Mouse (Mus musculus) embryonic facial prominence, embryonic 12.5 days (tissue): Measurements from ENCODE around the gene Rarres1. TPM values are rescaled to one million over a fixed set of nuclear protein-coding genes. Genes with fewer than 3 reads are reported as not detected.
A peak's percentile ranks its signal among the peaks of the same experiment; 100 is the strongest.

Experiments
- ATAC-seq: fragments of 200-750 bp; cut with Nextera tagmentation; 2 replicates; pipeline ENCODE4 v1.8.0; 2017; ENCODE audit not compliant: insufficient number of reproducible peaks, insufficient read depth, low FRiP score, low TSS enrichment
- H3K27ac ChIP-seq: fragments of 300-500 bp; sonication (generic); 2 replicates; pipeline ENCODE4 v1.5.1; 2016; ENCODE audit warnings: mild to moderate bottlenecking
- H3K27me3 ChIP-seq: fragments of 300-500 bp; sonication (generic); 2 replicates; pipeline ENCODE4 v1.6.1; 2016; ENCODE audit warnings: mild to moderate bottlenecking, moderate library complexity
- H3K36me3 ChIP-seq: fragments of 300-500 bp; sonication (generic); 2 replicates; pipeline ENCODE4 v1.6.1; 2016; ENCODE audit warnings: mild to moderate bottlenecking
- H3K4me1 ChIP-seq: fragments of 300-500 bp; sonication (generic); 2 replicates; pipeline ENCODE4 v1.6.1; 2016
- H3K4me2 ChIP-seq: fragments of 300-500 bp; sonication (generic); replicated peaks from 2 replicates; pipeline ENCODE4 v1.6.1; 2016; ENCODE audit warnings: mild to moderate bottlenecking, moderate library complexity
- H3K4me3 ChIP-seq: fragments of 300-500 bp; sonication (generic); 2 replicates; pipeline ENCODE4 v1.5.1; 2016; ENCODE audit warnings: mild to moderate bottlenecking
- H3K9ac ChIP-seq: fragments of 300-500 bp; sonication (generic); 2 replicates; pipeline ENCODE4 v1.6.1; 2016; ENCODE audit warnings: mild to moderate bottlenecking, moderate library complexity
- H3K9me3 ChIP-seq: fragments of 300-500 bp; sonication (generic); 2 replicates; pipeline ENCODE4 v1.6.1; 2016; ENCODE audit warnings: mild to moderate bottlenecking, moderate library complexity
- WGBS: fragments of 180-500 bp; shearing (Covaris S2); methylation state at CpG from one replicate; pipeline ENCODE4 v1.1.7; 2016; 5-methylcytosine and 5-hydroxymethylcytosine counted together
- polyA plus RNA-seq: library from polyadenylated mRNA; unstranded; fragments of >200 nt; fragmentation: Nextera tagmentation; extraction: Ambion mirVana; gene quantifications from 2 replicates; pipeline ENCODE4 v1.2.1, GENCODE M21; 2016

The Rarres1 gene
- polyA plus RNA-seq, 1 experiment from 2014 or later = 1.6 TPM

GRCm38 (mm10) chr3:67485233-67485632 lies 30.1 kb downstream of the Rarres1 start:
- no peak for ATAC-seq
- Histone ChIP-seq H3K27me3 (no peaks in the 10 kb centered on the region), H3K27ac (no peak overlapping the region), H3K36me3 (no peaks in the 10 kb centered on the region), H3K4me2 (no peak overlapping the region), H3K4me3 (no peak overlapping the region), H3K4me1 (no peaks in the 10 kb centered on the region), H3K9me3 (no peaks in the 10 kb centered on the region), H3K9ac (no peak overlapping the region)
- 79% methylated on average over 2 of the region's 2 CpGs for WGBS

- H3K9ac ChIP-seq = no peak overlapping the region
- no peak overlapping the region for H3K27ac ChIP-seq
- no peaks in the 10 kb centered on the region for H3K9me3 ChIP-seq
- H3K4me3 ChIP-seq = no peak overlapping the region
- no peaks in the 10 kb centered on the region for H3K4me1 ChIP-seq
- no peak overlapping the region for H3K4me2 ChIP-seq
- H3K27me3 ChIP-seq = no peaks in the 10 kb centered on the region
- ATAC-seq = no peak
- H3K36me3 ChIP-seq = 0 out of 2 replicates have a peak, but pooled peaks cover 3% of the 10 kb centered on the region
- 90% methylated on average over 10 of the region's 10 CpGs for WGBS
These were observed 32.9 kb downstream of the Rarres1 start for GRCm38 (mm10) chr3:67482400-67482799.

- ATAC-seq = no peak
- H3K27ac ChIP-seq = no peak overlapping the region
These were observed 35.5 kb downstream of the Rarres1 start for GRCm38 (mm10) chr3:67479806-67480205.

GRCm38 (mm10) chr3:67473438-67473837 lies 41.9 kb downstream of the Rarres1 start:
- peaks cover 29% of the 10 kb centered on the region for H3K36me3 ChIP-seq
- H3K4me3 ChIP-seq = no peak overlapping the region
- no peaks in the 10 kb centered on the region for H3K4me1 ChIP-seq
- no peak overlapping the region for H3K27ac ChIP-seq
- ATAC-seq = no peak
- 87% methylated on average over 6 of the region's 6 CpGs for WGBS
- H3K9me3 ChIP-seq = no peaks in the 10 kb centered on the region
- no peaks in the 10 kb centered on the region for H3K27me3 ChIP-seq
- H3K9ac ChIP-seq = no peak overlapping the region
- no peak overlapping the region for H3K4me2 ChIP-seq

More at GRCm38 (mm10) chr3:67479806-67480205, 35.5 kb downstream of the Rarres1 start:
- Histone ChIP-seq H3K9me3 (no peaks in the 10 kb centered on the region), H3K4me1 (no peaks in the 10 kb centered on the region), H3K36me3 (0 out of 2 replicates have a peak, but pooled peaks cover 15% of the 10 kb centered on the region), H3K27me3 (no peaks in the 10 kb centered on the region), H3K4me2 (no peak overlapping the region), H3K9ac (no peak overlapping the region), H3K4me3 (no peak overlapping the region)
- WGBS = 94% methylated on average over 11 of the region's 11 CpGs

- Histone ChIP-seq H3K4me3 (no peak overlapping the region), H3K27ac (no peak overlapping the region), H3K4me2 (no peak overlapping the region), H3K36me3 (peaks cover 36% of the 10 kb centered on the region), H3K9me3 (no peaks in the 10 kb centered on the region), H3K4me1 (no peaks in the 10 kb centered on the region), H3K9ac (no peak overlapping the region), H3K27me3 (no peaks in the 10 kb centered on the region)
- ATAC-seq = no peak
- WGBS = 87% methylated on average over 4 of the region's 4 CpGs
These were observed 43.8 kb downstream of the Rarres1 start for GRCm38 (mm10) chr3:67471408-67472127.

GRCm38 (mm10) chr3:67467281-67467680 lies 48.0 kb downstream of the Rarres1 start:
- Histone ChIP-seq H3K4me2 (no peak overlapping the region), H3K27me3 (no peaks in the 10 kb centered on the region), H3K4me1 (peaks cover 6% of the 10 kb centered on the region), H3K36me3 (peaks cover 15% of the 10 kb centered on the region), H3K9me3 (no peaks in the 10 kb centered on the region), H3K9ac (no peak overlapping the region), H3K27ac (no peak overlapping the region), H3K4me3 (no peak overlapping the region)
- no peak for ATAC-seq
- WGBS = 92% methylated on average over 2 of the region's 2 CpGs

GRCm38 (mm10) chr3:67466576-67466975 lies 48.7 kb downstream of the Rarres1 start:
- Histone ChIP-seq H3K4me2 (no peak overlapping the region), H3K27ac (no peak overlapping the region), H3K9me3 (no peaks in the 10 kb centered on the region), H3K27me3 (no peaks in the 10 kb centered on the region), H3K4me1 (peaks cover 6% of the 10 kb centered on the region), H3K36me3 (peaks cover 15% of the 10 kb centered on the region), H3K9ac (no peak overlapping the region), H3K4me3 (no peak overlapping the region)
- no peak for ATAC-seq
- 89% methylated on average over 5 of the region's 5 CpGs for WGBS

GRCm38 (mm10) chr3:67463450-67464372 lies 51.6 kb downstream of the Rarres1 start, which contains the start of gene Lxn:
Gene Lxn (minus strand): TSS chr3:67463926.
- ATAC-seq = peak; percentile 87
- Histone ChIP-seq H3K4me2 (peak within 1 kb of the TSS; percentile 84), H3K9ac (peak within 1 kb of the TSS; percentile 74), H3K36me3 (peaks cover 30% of the 10 kb centered on the region), H3K4me3 (peak within 1 kb of the TSS; percentile 65), H3K27me3 (no peaks in the 10 kb centered on the region), H3K27ac (peak within 1 kb of the TSS; percentile 86), H3K4me1 (peaks cover 6% of the 10 kb centered on the region), H3K9me3 (no peaks in the 10 kb centered on the region)
- WGBS = 1% methylated on average over 43 of the region's 43 CpGs

- peak overlapping the region; percentile 84 for H3K4me2 ChIP-seq
- no peaks in the 10 kb centered on the region for H3K27me3 ChIP-seq
- WGBS = under 1% methylated on average over 12 of the region's 12 CpGs
- H3K4me1 ChIP-seq = peaks cover 6% of the 10 kb centered on the region
- no peak for ATAC-seq
- H3K9ac ChIP-seq = peak overlapping the region; percentile 74
- peak overlapping the region; percentile 65 for H3K4me3 ChIP-seq
- peak overlapping the region; percentile 86 for H3K27ac ChIP-seq
- peaks cover 30% of the 10 kb centered on the region for H3K36me3 ChIP-seq
- no peaks in the 10 kb centered on the region for H3K9me3 ChIP-seq
These were observed 52.3 kb downstream of the Rarres1 start for GRCm38 (mm10) chr3:67463001-67463400.

- H3K36me3 ChIP-seq = peaks cover 29% of the 10 kb centered on the region
- no peaks in the 10 kb centered on the region for H3K27me3 ChIP-seq
- no peaks in the 10 kb centered on the region for H3K9me3 ChIP-seq
- H3K4me2 ChIP-seq = peak overlapping the region; percentile 84
- peak overlapping the region; percentile 65 for H3K4me3 ChIP-seq
- H3K9ac ChIP-seq = no peak overlapping the region
- WGBS = 54% methylated on average over 10 of the region's 10 CpGs
- ATAC-seq = no peak
- no peak overlapping the region for H3K27ac ChIP-seq
- peaks cover 6% of the 10 kb centered on the region for H3K4me1 ChIP-seq
These were observed 52.7 kb downstream of the Rarres1 start for GRCm38 (mm10) chr3:67462578-67462977.

- Histone ChIP-seq H3K4me2 (peak overlapping the region; percentile 84), H3K9me3 (no peaks in the 10 kb centered on the region), H3K27ac (no peak overlapping the region), H3K36me3 (peaks cover 34% of the 10 kb centered on the region), H3K9ac (no peak overlapping the region), H3K27me3 (no peaks in the 10 kb centered on the region), H3K4me3 (no peak overlapping the region), H3K4me1 (peaks cover 6% of the 10 kb centered on the region)
- WGBS = 88% methylated on average over 7 of the region's 7 CpGs
- no peak for ATAC-seq
These were observed 53.3 kb downstream of the Rarres1 start for GRCm38 (mm10) chr3:67462015-67462414.
